Mouse (Mus musculus) G1E (cell line): Measurements from ENCODE around the gene 4930539E08Rik. TPM values are rescaled to one million over a fixed set of nuclear protein-coding genes. Genes with fewer than 3 reads are reported as not detected.
A peak's percentile ranks its signal among the peaks of the same experiment; 100 is the strongest.

Experiments used
- ATAC-seq: 2 replicates; pipeline ENCODE4 v1.8.0; 2016; ENCODE audit warnings: mild to moderate bottlenecking; ENCODE audit not compliant: insufficient number of reproducible peaks, poor library complexity, low FRiP score, severe bottlenecking; ENCODE audit errors: extremely low read depth
- DNase-seq: peaks from one replicate; pipeline ENCODE4 v3.0.0; 2012; ENCODE audit warnings: low spot score
- H3K27me3 ChIP-seq: 2 replicates; pipeline ENCODE4 v1.6.1; 2012; ENCODE audit warnings: mild to moderate bottlenecking, low read length, inconsistent platforms; ENCODE audit not compliant: insufficient read depth
- H3K36me3 ChIP-seq: replicated peaks from 2 replicates; pipeline ENCODE3; 2012; ENCODE audit warnings: mild to moderate bottlenecking, inconsistent platforms
- H3K4me1 ChIP-seq: 2 replicates; pipeline ENCODE4 v1.6.1; 2012; ENCODE audit warnings: low read depth, low read length, inconsistent platforms, mixed read lengths; ENCODE audit not compliant: insufficient read depth
- H3K4me3 ChIP-seq: 2 replicates; pipeline ENCODE4 v1.5.1; 2012; ENCODE audit warnings: low read depth, mild to moderate bottlenecking, inconsistent platforms, low read length, moderate library complexity, mixed read lengths
- H3K9me3 ChIP-seq: replicated peaks from 2 replicates; pipeline ENCODE4 v1.6.1; 2012; ENCODE audit warnings: inconsistent platforms
- CTCF ChIP-seq: IDR thresholded peaks from 2 replicates; pipeline ENCODE4 v1.5.1; 2012; ENCODE audit warnings: low read depth, low read length, inconsistent platforms, mixed read lengths
- GATA1 ChIP-seq: IDR thresholded peaks from 2 replicates; pipeline ENCODE4 v1.6.1; 2012; ENCODE audit warnings: borderline replicate concordance, low read length, inconsistent platforms, mixed read lengths
- GATA2 ChIP-seq: IDR thresholded peaks from 2 replicates; pipeline ENCODE4 v1.6.1; 2012; ENCODE audit warnings: low read depth, low read length, inconsistent platforms, borderline replicate concordance
- POLR2AphosphoS5 ChIP-seq: IDR thresholded peaks from 2 replicates; pipeline ENCODE4 v1.6.1; 2012; ENCODE audit warnings: low read depth, low read length, inconsistent platforms; ENCODE audit not compliant: insufficient replicate concordance
- TAL1 ChIP-seq: conservative IDR thresholded peaks from 2 replicates; pipeline ENCODE4 v1.6.1; 2012; ENCODE audit warnings: low read depth, low read length, inconsistent platforms, mixed read lengths
- polyA plus RNA-seq: library from polyadenylated mRNA; stranded (reverse); fragments of >175 nt; gene quantifications from 2 replicates; pipeline ENCODE4 v1.2.3, GENCODE M21; 2012
- total RNA-seq, 2 experiments: library from RNA; stranded (forward) in 1 of 2; stranded (reverse) in 1 of 2; fragments of 200-1000 nt in 1 of 2; fragments of >200 nt in 1 of 2; fragmentation: Nextera tagmentation in 1 of 2; gene quantifications; 2 replicates each; pipeline ENCODE4 v1.2.3; 2014 to 2017

The 4930539E08Rik gene
- total and polyA plus RNA-seq, 3 experiments: 0.11 TPM; not detected in 2

DNA sequence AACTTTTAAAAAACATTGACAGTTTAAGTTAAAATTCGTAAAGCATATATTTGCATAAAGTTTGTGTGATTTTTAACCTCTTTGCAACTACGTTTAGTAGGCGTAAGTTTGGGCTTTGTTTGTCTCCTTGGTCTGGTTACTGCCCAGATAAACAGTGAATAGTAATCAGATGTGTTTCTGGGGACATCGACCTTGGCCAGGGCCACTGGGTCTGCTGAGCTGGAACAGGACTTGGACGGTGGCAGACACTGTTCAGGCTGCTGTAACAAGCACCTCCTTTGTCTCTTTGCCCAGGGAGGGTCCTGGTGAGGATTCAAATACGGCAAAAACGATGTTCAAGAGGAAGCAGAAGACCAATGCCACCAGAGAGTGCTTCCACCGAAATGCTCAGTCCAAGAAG, 29.9 kb downstream of the 4930539E08Rik start:
- Histone ChIP-seq H3K4me3 (no peak overlapping the region), H3K27me3 (peaks cover 32% of the 10 kb centered on the region), H3K36me3 (no peaks in the 10 kb centered on the region), H3K4me1 (peaks cover 15% of the 10 kb centered on the region), H3K9me3 (peaks cover 3% of the 10 kb centered on the region; the same call in 1 of the 2 replicates)
- ATAC-seq (no peak), DNase-seq (no peak)
- no peak for TF ChIP-seq GATA2

DNA sequence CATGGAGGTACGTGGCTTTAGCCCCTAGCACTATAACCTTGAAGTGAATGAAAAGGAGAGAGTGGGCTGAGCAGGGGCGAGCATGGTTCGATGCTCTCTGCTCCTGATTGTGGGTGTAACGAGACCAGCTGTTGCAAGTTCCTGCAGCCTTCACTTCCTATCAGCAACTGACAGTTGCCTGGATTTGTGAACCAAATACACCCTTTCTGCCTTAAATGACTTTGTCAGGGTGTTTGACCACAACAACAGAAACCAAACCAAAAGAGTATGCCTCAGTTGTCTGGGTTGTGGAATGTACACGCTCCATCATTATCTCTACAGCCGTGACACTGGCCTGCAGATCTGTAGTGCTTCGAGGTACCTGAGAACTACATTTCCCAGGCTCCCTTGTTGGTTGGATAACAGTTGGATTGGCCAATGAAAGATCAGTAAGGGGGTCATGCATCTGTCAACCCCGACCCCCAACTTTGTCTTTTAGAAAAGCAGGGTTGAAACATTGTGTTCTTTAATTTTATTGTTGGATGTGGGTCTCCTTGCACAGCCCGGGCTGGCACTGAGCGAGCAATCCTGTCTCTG, 31.1 kb downstream of the 4930539E08Rik start:
- H3K4me1 ChIP-seq: peaks cover 18% of the 10 kb centered on the region
- H3K9me3 ChIP-seq: peaks cover 3% of the 10 kb centered on the region; the same call in 1 of the 2 replicates
- H3K27me3 ChIP-seq: peaks cover 33% of the 10 kb centered on the region
- DNase-seq (no peak), ATAC-seq (no peak)
- H3K4me3 ChIP-seq: no peak overlapping the region
- TF ChIP-seq GATA2: no peak
- TF ChIP-seq POLR2AphosphoS5: no peak
- no peak for TF ChIP-seq CTCF
- TF ChIP-seq GATA1: no peak
- TF ChIP-seq TAL1: no peak
- H3K36me3 ChIP-seq: no peaks in the 10 kb centered on the region

DNA sequence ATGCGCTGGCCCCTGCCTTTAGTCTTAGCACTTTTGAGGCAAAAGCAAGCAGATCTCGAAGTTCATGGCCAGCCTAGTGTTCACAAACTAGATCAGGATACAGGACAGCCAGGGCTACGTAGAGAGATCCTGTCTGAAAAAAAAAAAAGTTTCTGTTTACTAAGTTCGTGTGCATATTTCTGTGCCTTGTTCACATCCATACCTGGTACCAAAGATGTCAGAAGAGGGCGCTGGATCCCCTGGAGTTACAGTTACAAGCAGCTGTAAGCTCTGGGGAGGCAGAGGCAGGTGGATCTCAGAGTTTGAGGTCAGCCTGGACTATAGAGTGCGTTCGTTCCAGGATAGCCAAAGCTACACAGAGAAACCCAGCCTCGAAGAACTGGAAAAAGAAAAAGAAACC, 32.3 kb downstream of the 4930539E08Rik start:
- Histone ChIP-seq H3K27me3 (peaks cover 30% of the 10 kb centered on the region; the same call in 1 of the 2 replicates), H3K36me3 (no peaks in the 10 kb centered on the region), H3K4me1 (peaks cover 18% of the 10 kb centered on the region), H3K9me3 (no peaks in the 10 kb centered on the region), H3K4me3 (no peak overlapping the region)
- no peak for DNase-seq
- no peak for TF ChIP-seq TAL1
- TF ChIP-seq CTCF: no peak
- no peak for TF ChIP-seq GATA2
- no peak for TF ChIP-seq GATA1
- TF ChIP-seq POLR2AphosphoS5: no peak
- no peak for ATAC-seq

DNA sequence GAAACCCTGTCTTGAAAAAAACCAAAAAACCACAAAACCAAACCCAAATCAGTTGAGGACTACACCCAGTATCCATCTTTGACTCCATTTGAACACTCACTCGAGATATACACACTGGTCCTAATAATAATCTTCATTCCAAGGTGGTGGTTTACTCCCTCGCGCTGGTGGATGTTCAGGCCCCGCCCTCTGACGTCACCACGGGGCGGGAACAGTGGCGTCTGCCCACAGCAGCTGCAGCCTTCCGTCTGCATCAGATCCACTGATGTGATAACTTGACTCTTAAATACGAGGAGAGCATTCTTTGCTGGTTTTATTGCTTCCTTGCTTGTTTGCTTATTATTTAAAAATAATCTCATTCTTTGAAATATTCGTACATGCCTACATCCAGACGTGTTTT, 32.8 kb downstream of the 4930539E08Rik start:
- ATAC-seq (no peak; the same call in 1 of the 2 replicates), DNase-seq (peak; percentile 66)
- TF ChIP-seq CTCF (no peak), TAL1 (no peak)
- H3K4me1 ChIP-seq: peaks cover 18% of the 10 kb centered on the region
- no peaks in the 10 kb centered on the region for H3K9me3 ChIP-seq
- H3K36me3 ChIP-seq: no peaks in the 10 kb centered on the region
- H3K4me3 ChIP-seq: peak overlapping the region; percentile 38; the same call in 1 of the 2 replicates
- peaks cover 30% of the 10 kb centered on the region; the same call in 1 of the 2 replicates for H3K27me3 ChIP-seq

DNA sequence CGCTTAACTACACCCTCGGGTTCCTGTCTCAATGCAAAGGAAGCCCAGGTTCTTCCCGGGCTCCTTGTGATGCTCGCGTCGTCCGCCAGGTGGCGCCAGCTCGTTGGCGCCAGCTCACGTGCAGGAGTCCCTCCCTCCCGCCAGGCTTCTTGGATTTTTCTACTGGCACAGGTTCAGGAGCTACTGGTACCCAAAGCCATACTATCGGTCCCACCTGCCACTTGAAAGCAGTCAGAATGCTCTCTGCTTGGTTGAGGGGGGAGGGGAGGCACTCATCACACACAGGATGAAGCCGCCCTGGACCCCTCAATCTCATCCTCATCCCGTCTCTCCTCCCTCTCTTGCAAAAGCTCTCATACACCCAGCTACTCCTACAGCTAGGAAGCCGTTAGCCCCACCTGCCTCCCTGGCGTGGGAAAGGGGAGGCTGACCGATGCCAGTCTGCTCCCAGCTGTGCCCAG, 35.2 kb downstream of the 4930539E08Rik start:
- ATAC-seq (no peak), DNase-seq (peak; percentile 69)
- no peaks in the 10 kb centered on the region for H3K9me3 ChIP-seq
- H3K36me3 ChIP-seq: no peaks in the 10 kb centered on the region
- H3K4me3 ChIP-seq: no peak overlapping the region
- no peak for TF ChIP-seq POLR2AphosphoS5
- TF ChIP-seq CTCF: peak; percentile 98
- peaks cover 22% of the 10 kb centered on the region for H3K4me1 ChIP-seq
- H3K27me3 ChIP-seq: peaks cover 28% of the 10 kb centered on the region; the same call in 1 of the 2 replicates

DNA sequence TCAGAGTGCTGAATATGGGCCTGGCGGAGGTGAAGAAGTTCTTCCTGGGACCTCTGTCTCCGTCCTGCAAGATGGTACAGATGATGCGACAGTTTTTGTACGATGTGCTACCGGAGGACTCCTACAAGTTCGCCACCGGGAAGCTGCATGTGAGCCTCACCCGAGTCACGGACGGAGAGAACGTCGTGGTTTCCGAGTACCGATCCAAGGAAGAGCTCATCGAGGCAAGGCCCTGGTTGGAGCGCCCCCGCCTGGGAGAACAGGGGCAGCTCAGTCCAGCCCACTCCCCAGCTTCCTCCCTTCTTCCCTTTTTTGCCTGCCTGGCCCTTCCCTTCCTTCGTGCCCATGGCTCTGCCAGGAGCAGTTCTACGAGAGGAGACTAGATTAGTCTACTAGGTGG, 38.3 kb downstream of the 4930539E08Rik start:
- TF ChIP-seq GATA2: no peak
- TF ChIP-seq TAL1: no peak
- no peak for TF ChIP-seq GATA1
- no peak for TF ChIP-seq POLR2AphosphoS5
- no peak for TF ChIP-seq CTCF
- no peaks in the 10 kb centered on the region for H3K36me3 ChIP-seq
- H3K9me3 ChIP-seq: no peaks in the 10 kb centered on the region
- no peak for DNase-seq
- ATAC-seq: no peak
- peaks cover 9% of the 10 kb centered on the region; the same call in 1 of the 2 replicates for H3K4me1 ChIP-seq
- no peak overlapping the region for H3K4me3 ChIP-seq
- peaks cover 27% of the 10 kb centered on the region for H3K27me3 ChIP-seq

DNA sequence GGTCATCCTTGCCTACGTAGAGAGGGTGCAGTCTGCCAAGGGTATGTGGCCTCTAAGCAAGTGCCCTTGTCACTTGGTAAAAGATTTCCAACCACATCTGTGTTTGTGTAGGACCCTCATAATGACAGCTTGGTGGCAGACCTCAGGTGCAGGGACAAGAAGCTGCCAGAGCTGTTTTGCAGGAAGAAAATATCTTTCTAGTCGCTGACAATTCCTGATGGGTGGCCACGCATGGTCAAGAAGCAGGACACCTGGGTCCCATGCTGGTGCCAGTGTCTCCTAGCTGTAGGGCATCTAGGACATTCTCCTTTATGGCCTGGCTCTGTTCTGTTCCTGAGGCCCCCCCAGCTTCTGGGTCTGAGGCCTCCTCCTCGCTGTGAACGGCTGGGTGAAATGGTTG, 38.8 kb downstream of the 4930539E08Rik start:
- peaks cover 9% of the 10 kb centered on the region; the same call in 1 of the 2 replicates for H3K4me1 ChIP-seq
- no peaks in the 10 kb centered on the region for H3K36me3 ChIP-seq
- ATAC-seq (no peak), DNase-seq (no peak)
- TF ChIP-seq GATA2: no peak
- TF ChIP-seq TAL1: no peak
- no peak for TF ChIP-seq GATA1
- no peak for TF ChIP-seq CTCF
- TF ChIP-seq POLR2AphosphoS5: no peak
- no peaks in the 10 kb centered on the region for H3K9me3 ChIP-seq
- no peak overlapping the region for H3K4me3 ChIP-seq
- peaks cover 27% of the 10 kb centered on the region for H3K27me3 ChIP-seq
